Mouse (Mus musculus) cerebellum, adult 2 months (tissue): ENCODE results near the gene Lyz1. TPM values are rescaled to one million over a fixed set of nuclear protein-coding genes. Genes with fewer than 3 reads are reported as not detected.

Experiments used
- DNase-seq, 2 experiments: peaks; one replicate each; pipeline ENCODE4 v3.0.0; 2021
- H3K27ac ChIP-seq: fragments of 200-500 bp; 2 replicates; pipeline ENCODE4 v1.5.1; 2012; ENCODE audit warnings: low read length, control low read depth, inconsistent platforms; ENCODE audit not compliant: insufficient read depth
- H3K27me3 ChIP-seq: fragments of 200-500 bp; 2 replicates; pipeline ENCODE4 v1.6.1; 2012; ENCODE audit warnings: inconsistent platforms, mild to moderate bottlenecking, low read length, moderate library complexity; ENCODE audit not compliant: control insufficient read depth, insufficient read depth
- H3K4me1 ChIP-seq: fragments of 200-500 bp; 2 replicates; pipeline ENCODE4 v1.6.1; 2011; ENCODE audit warnings: low read length; ENCODE audit not compliant: control insufficient read depth, insufficient read depth
- H3K4me3 ChIP-seq: fragments of 200-500 bp; replicated peaks from 2 replicates; pipeline ENCODE3; 2011; ENCODE audit warnings: mild to moderate bottlenecking, low read depth, low read length, control low read depth; ENCODE audit not compliant: insufficient read depth
- CTCF ChIP-seq: fragments of 200-500 bp; IDR thresholded peaks from 2 replicates; pipeline ENCODE4 v1.5.1; 2011; ENCODE audit warnings: low read depth, mild to moderate bottlenecking, control low read depth, low read length, moderate library complexity, borderline replicate concordance; ENCODE audit not compliant: insufficient read depth
- POLR2A ChIP-seq: fragments of 200-500 bp; IDR thresholded peaks from 2 replicates; pipeline ENCODE4 v1.6.1; 2011; ENCODE audit warnings: low read length, control low read depth, borderline replicate concordance; ENCODE audit not compliant: insufficient read depth
- WGBS: fragments of 180-500 bp; shearing (Covaris S2); methylation state at CpG from one replicate; pipeline ENCODE4 v1.1.7; 2018; 5-methylcytosine and 5-hydroxymethylcytosine counted together
- polyA plus RNA-seq: library from polyadenylated mRNA; depleted of rRNA; stranded (reverse); fragments of >200 nt; gene quantifications from 2 replicates; pipeline ENCODE4 v1.2.3, GENCODE M21; 2012; rRNA removed

Gene Lyz1
- 0.11 and 0.13 TPM in 2 replicates for polyA plus RNA-seq

DNA sequence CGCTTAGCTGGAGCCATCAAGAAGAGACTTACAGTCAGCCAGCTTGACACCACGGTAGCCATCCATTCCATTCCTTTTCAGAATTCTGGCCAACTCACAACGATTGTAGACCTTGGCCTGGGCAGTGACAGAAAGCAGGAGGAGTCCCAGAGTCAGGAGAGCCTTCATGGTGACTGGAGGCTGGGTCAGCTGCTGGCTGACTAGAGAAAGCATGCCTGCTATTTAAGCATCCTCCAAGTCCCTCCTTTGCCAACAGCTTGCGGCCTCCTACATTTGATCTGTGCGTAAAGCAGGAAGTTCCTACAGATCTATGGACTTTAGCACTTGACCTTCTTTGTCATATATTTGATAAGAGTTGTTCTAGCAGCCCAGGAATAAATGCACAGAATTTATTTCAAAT is at the start of gene Lyz1:
TSS of gene Lyz1 (minus strand) at position 198 of the 400 bp plus-strand sequence.
- 36% methylated on average over 5 of the region's 5 CpGs for WGBS
- no peak within 1 kb of the TSS for H3K27ac ChIP-seq
- H3K4me3 ChIP-seq: no peak within 1 kb of the TSS
- no peak for TF ChIP-seq POLR2A
- no peak for TF ChIP-seq CTCF
- no peaks in the 10 kb centered on the region for H3K4me1 ChIP-seq
- DNase-seq: no peak
- no peaks in the 10 kb centered on the region for H3K27me3 ChIP-seq

DNA sequence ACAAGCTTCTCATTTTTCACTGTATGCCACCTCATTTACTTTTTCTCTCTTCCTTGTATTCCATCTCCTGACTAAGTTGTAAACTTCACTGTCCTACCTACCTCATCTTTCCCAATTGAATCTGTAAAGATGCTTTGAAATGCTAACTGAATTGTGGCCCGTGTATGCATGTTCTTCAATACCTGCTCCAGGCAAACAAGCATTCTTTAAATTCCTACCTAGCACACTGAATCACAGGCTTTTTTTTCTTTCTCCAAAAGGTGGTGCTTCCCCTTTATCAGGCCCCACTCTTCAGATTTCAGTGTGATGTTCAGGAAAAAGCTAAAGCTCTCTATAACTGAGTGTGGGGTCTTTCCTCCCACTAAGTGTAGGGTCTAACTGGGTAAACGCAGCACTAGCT is 49.7 kb upstream of the Lyz1 start:
- Histone ChIP-seq H3K27me3 (no peaks in the 10 kb centered on the region), H3K4me3 (no peak overlapping the region), H3K4me1 (no peaks in the 10 kb centered on the region), H3K27ac (no peak overlapping the region)
- WGBS: 78% methylated on average over 2 of the region's 2 CpGs
- DNase-seq: no peak
- no peak for TF ChIP-seq CTCF

DNA sequence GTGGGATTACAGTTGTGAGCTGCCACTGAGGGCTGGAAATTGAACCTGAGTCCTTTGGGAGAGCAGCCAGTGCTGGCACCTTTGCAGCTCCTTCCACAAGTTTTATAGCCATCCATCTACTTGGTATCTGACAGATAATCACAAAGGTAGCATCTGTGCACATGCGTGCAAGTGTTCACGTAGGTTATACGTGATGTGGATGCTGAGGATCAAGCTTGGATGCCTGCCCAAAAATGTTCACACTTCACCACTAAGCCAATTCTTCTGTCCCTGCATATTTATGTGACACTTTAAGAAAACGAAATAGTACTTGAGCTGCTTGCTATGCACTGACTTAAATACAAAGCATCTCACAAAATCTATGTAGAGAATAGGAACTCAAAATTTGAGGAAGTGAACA is 48.4 kb upstream of the Lyz1 start:
- no peaks in the 10 kb centered on the region for H3K27me3 ChIP-seq
- no peak for DNase-seq
- no peaks in the 10 kb centered on the region for H3K4me1 ChIP-seq
- H3K4me3 ChIP-seq: no peak overlapping the region
- 44% methylated on average over 4 of the region's 4 CpGs for WGBS
- TF ChIP-seq POLR2A (no peak), CTCF (no peak)
- H3K27ac ChIP-seq: no peak overlapping the region

DNA sequence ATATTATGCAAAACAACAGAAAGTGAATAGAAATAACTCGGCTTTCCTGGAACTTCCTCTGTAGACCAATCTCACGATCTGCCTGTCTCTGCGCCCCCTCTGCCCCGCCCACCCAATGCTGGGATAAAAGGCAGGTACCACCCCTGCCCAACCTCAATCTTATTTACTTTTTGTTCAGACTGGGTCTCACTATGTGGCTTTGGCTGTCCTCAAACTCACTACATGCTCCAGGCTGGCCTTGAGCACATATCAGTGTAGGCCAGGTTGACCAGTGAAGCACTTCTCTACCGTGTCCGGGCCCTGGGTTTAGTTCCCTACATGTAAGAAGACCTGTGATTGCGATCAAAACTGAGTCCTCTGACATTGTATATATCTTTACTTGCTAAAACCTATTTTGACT is 46.6 kb upstream of the Lyz1 start:
- WGBS: 90% methylated on average over 7 of the region's 7 CpGs
- no peak for DNase-seq
- TF ChIP-seq CTCF: no peak
- TF ChIP-seq POLR2A: no peak
- no peaks in the 10 kb centered on the region for H3K4me1 ChIP-seq
- no peak overlapping the region for H3K27ac ChIP-seq
- H3K27me3 ChIP-seq: no peaks in the 10 kb centered on the region
- no peak overlapping the region for H3K4me3 ChIP-seq

DNA sequence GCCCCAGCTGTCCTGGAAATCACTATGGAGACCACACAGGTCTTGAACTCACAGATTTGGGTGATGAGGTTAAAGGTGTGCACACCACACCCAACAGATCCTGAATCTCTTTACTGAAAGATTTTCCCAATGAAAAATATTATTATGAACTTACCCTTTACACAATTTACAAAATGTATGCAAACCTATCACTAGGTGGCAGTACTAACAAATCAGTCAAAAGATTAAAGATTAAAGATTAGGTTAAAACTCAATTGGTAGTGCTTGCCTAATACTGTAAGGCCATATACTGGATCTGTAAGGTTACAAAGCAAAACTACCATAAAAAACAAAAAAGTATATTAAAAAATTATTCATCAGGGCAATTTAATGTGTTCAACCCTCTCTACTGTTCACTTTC is 45.3 kb upstream of the Lyz1 start:
- H3K27ac ChIP-seq: no peak overlapping the region
- TF ChIP-seq POLR2A (no peak), CTCF (no peak)
- no peak for DNase-seq
- no peaks in the 10 kb centered on the region for H3K4me1 ChIP-seq
- no peak overlapping the region for H3K4me3 ChIP-seq
- H3K27me3 ChIP-seq: no peaks in the 10 kb centered on the region

DNA sequence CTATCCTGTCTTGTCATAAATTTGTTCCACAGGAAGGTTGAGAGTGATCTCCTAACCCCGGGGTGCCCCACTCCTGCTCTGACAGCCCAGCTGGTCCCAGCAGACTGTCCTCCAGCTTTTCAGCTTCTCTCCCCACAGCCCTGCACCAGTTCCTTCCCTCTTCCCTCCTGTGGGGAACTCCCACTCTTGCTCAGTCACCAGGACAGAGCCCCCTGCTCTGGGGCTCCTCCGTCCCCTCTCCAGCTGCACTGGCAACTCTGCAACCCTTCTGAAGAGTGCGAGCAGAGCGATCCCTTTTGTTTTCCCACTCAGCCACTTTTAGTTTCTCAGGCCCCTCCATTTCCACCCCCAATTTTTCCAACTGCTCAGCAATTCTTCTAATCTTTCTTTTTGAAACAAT is 43.0 kb upstream of the Lyz1 start:
- DNase-seq: no peak
- H3K4me3 ChIP-seq: no peak overlapping the region
- H3K4me1 ChIP-seq: no peaks in the 10 kb centered on the region
- no peak for TF ChIP-seq POLR2A
- no peak for TF ChIP-seq CTCF
- no peaks in the 10 kb centered on the region for H3K27me3 ChIP-seq
- WGBS: 31% methylated on average over 4 of the region's 4 CpGs
- H3K27ac ChIP-seq: no peak overlapping the region

DNA sequence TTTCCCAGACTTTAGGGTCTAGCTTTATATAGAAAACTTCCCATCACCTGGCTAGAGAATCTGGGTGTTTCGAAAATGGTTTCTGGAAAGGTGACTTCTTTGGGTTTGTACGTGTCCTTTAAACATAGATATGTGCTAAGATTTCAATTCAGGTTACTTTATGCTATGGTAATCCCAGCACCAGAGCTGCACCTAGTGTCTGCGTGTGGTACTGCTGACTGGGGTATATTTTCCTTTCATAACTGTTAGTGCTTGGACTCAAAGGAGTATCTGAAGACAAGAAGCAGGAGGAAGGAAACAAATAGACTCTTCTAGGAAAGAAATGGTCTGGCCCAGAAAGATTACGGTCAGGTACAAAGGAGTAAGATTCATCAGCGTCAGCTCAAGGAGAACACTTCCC is 37.9 kb upstream of the Lyz1 start:
- 79% methylated on average over 5 of the region's 5 CpGs for WGBS
- DNase-seq: no peak
- no peaks in the 10 kb centered on the region for H3K4me1 ChIP-seq
- H3K27me3 ChIP-seq: no peaks in the 10 kb centered on the region
- TF ChIP-seq CTCF (0 out of 2 replicates have a peak, but pooled peaks have one; percentile 14), POLR2A (no peak)
- H3K27ac ChIP-seq: no peak overlapping the region
- H3K4me3 ChIP-seq: no peak overlapping the region

DNA sequence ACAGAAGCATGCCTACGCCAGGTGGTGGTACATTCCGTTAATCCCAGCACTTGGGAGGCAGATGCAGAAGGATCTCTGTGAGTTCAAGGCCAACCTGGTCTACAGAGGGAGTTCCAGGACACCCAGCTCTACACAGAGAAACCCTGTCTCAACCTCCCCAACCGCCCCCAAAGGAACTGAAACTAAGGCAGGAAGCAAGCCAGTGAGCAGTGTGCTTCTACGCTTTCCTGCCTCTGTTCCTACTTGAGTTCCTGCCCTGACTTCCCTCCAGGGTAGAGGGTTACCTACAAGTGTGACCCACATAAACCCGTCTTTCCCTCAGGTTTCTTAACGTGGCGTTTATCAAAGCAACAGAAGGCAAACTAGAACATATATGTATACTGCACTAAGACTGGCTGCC is 31.1 kb upstream of the Lyz1 start:
- TF ChIP-seq POLR2A (no peak), CTCF (no peak)
- no peak for DNase-seq
- H3K4me1 ChIP-seq: no peaks in the 10 kb centered on the region
- no peaks in the 10 kb centered on the region for H3K27me3 ChIP-seq
- 88% methylated on average over 7 of the region's 7 CpGs for WGBS
- H3K27ac ChIP-seq: no peak overlapping the region
- no peak overlapping the region for H3K4me3 ChIP-seq

DNA sequence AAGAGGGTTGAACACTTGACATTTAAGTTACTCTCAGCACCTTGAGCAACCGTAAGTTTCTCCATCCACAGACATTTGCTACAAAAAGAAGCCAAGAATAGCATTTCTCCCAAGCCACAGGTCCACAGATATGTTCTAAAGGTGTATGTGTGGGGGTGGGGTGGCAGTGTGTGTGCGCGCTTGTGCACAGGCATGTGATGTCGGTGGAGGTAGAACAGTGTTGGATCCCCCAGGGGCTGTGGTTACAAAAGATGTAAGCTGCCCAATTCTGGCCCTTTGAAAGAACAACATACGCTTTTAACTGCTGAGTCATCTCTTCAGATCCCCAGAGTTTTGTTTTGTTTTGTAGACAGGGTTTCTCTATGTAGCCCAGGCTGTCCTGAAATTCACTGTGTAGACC is 30.0 kb upstream of the Lyz1 start:
- Histone ChIP-seq H3K4me3 (no peak overlapping the region), H3K27me3 (no peaks in the 10 kb centered on the region), H3K27ac (no peak overlapping the region), H3K4me1 (no peaks in the 10 kb centered on the region)
- TF ChIP-seq CTCF (no peak), POLR2A (no peak)
- WGBS: 94% methylated on average over 5 of the region's 5 CpGs
- no peak for DNase-seq
